Mouse (Mus musculus) fibroblast of lung, adult 2 months (primary cell): ENCODE results near the gene Ywhaq.

Source experiments
- DNase-seq: peaks from one replicate; pipeline ENCODE4 v3.0.0-alpha.2; 2011; ENCODE audit warnings: low read depth

Ywhaq gene

GRCm38 (mm10) chr12:21417100-21418070 is at the start of gene Ywhaq:
Gene Ywhaq (minus strand): TSS chr12:21417637.
- peak; percentile 89 for DNase-seq

- no peak for DNase-seq
Observed at GRCm38 (mm10) chr12:21463448-21463891, 46.0 kb upstream of the Ywhaq start.

DNA sequence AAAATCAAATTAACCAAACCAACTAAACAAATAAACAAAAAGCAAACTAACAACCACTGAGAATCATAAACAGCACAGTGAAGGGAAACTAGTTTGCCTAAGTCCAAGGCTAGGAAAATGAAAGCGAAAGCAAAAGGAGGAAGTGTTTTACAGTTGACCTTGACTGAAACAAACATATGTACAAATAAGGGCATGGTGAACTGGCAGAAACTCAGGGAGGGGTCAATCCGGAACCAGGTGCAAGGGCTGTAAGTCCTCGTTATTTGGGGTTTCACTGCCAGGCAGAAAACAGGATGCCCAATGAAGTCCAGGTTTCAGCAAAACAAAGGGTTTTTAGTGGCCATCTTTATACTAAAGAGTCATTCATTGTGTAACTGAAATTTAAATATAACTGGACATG is 45.2 kb upstream of the Ywhaq start:
- DNase-seq = no peak

GRCm38 (mm10) chr12:21459681-21460080 is 42.2 kb upstream of the Ywhaq start:
- no peak for DNase-seq

GRCm38 (mm10) chr12:21456021-21456420 is 38.6 kb upstream of the Ywhaq start:
- DNase-seq = no peak

GRCm38 (mm10) chr12:21451752-21452151 is 34.3 kb upstream of the Ywhaq start:
- no peak for DNase-seq

GRCm38 (mm10) chr12:21451351-21451750 is 33.9 kb upstream of the Ywhaq start:
- no peak for DNase-seq

- no peak for DNase-seq
Observed at GRCm38 (mm10) chr12:21443783-21444182, 26.3 kb upstream of the Ywhaq start.

DNA sequence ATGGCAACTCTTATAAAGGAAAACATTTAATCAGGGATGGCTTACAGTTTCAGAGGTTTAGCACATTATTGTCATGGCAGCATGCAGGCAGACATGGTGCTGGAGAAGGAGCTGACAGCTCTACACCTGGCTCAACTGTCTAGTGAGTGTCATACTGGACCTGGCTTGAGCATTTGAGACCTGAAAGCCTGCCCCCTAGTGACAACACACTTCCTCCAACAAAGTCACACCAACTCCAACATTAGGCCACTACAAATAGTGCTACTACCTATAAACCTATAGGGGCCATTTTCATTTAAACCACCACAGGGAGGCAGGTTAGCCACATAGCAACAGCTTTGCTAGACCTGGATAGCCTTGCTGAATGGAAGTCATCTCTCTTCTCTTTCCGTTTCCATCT is 24.4 kb upstream of the Ywhaq start:
- DNase-seq = no peak

DNA sequence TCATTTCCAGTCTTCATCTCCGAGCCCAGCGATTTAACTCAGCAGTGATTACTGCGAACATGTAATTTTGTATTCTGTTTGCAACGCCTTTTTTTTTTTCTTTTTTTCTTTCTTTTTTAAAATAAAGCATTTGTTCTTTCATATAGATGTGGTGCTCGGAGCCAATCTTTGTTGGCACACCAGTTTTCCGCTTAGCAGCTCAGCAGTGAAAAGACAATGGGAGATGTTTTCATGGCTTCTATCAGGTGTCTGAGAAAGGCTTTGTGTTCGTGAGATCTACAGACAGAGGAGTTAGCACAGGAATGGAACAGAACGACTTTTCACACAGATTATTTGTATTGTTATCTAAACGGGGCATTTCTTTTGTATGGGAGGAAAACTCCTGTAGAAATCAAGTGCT is 22.0 kb upstream of the Ywhaq start:
- DNase-seq = no peak

DNA sequence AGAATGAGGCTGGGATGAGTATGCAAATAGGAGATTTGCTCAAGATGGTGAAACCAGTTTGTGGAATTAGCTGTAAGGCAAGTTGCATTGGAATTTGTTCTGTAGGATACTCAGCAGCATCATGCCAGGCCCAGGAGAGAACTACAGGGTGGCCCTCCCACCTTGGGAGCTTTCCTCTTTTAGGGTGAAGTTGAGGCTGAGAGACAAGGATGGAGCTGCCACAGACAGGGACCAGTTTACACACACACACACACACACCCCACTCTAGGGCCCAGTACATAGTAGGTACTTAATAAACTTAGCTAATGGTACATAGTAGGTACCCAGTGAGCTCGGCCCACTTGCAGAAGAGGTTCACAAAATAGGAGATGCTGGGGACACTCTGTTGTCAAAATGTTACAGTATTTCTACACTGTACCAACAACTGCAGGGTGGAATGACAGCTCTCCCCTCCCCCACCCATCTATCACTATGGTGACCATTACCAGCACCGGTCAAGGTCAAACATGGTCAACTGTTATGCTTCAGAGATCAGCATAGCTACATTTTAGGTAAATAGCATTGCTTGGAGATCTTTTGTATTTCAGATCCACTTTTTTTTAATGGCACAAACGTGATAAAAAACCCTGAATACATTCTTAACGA is 21.4 kb upstream of the Ywhaq start:
- no peak for DNase-seq

DNA sequence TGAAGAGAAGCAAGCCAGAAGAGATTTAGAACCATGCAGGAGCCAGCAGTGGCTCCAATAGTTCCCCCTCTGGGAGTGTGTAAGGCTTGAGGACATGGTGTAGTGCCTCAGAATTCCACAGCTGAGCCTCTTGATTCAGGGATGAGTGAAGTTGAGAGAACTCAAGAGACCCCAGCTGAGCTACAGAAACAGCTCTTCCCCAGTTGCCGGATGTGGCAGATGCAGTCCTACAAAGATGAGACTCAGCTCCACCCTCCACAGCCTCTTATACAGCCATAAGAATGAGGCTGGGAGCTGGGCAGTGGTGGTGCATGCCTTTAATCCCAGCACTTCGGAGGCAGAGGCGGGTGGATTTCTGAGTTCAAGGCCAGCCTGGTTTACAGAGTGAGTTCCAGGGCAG is 20.9 kb upstream of the Ywhaq start:
- no peak for DNase-seq

DNA sequence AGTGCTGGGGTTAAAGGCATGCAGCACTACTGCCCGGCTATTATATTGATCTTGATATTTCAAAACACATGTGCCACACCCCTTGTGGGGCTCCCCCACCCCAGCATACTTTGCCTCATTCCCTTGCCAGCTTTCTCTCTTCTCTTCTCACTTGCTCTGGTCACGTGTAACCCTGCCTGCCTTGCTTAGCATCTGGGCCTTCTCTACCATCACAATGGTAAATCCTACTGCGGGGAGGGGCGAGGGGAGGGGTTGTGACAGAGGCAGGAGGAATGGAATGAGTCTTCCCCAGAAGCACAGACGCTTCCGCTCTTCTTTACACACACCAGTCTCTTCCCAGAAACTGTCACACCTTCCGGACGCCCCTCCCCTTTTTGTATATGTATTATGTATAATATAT is 14.5 kb upstream of the Ywhaq start:
- DNase-seq = no peak

DNA sequence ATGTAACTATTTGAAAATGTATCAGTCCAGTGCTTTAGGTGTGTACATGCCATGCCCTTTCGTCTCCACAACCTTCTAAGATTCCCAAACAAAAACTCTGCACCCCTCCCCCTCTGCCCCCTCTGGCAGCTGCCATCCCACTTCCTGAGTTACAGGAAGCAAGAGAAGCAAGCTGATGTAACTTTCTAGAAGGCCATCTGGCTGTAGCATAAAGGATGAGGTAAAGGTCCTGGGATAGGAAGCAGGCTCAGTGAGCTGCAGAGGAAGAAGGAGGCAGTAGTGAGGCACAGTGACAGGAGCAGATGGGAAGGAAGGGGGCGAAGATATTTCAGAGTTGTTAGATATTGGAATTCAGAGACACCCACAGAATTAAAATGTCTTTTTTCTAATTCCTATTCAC is 13.6 kb upstream of the Ywhaq start:
- DNase-seq = no peak

- no peak for DNase-seq
Observed at GRCm38 (mm10) chr12:21430140-21430539, 12.7 kb upstream of the Ywhaq start.

GRCm38 (mm10) chr12:21429021-21429420 is 11.6 kb upstream of the Ywhaq start:
- no peak for DNase-seq

- peak; percentile 68 for DNase-seq
Observed at GRCm38 (mm10) chr12:21426065-21426940, 8.9 kb upstream of the Ywhaq start.

GRCm38 (mm10) chr12:21424683-21425082 is 7.2 kb upstream of the Ywhaq start:
- DNase-seq = no peak

- DNase-seq = no peak
Observed at GRCm38 (mm10) chr12:21418621-21419131, 1.2 kb upstream of the Ywhaq start.

GRCm38 (mm10) chr12:21418083-21418482 is 646 bp upstream of the Ywhaq start:
- no peak for DNase-seq

GRCm38 (mm10) chr12:21416506-21416905 is 931 bp downstream of the Ywhaq start:
- no peak for DNase-seq

GRCm38 (mm10) chr12:21410620-21411019 is 6.8 kb downstream of the Ywhaq start:
- no peak for DNase-seq
